18 mouse cellular contexts compared by ENCODE assay signal in the genomic region with DNA sequence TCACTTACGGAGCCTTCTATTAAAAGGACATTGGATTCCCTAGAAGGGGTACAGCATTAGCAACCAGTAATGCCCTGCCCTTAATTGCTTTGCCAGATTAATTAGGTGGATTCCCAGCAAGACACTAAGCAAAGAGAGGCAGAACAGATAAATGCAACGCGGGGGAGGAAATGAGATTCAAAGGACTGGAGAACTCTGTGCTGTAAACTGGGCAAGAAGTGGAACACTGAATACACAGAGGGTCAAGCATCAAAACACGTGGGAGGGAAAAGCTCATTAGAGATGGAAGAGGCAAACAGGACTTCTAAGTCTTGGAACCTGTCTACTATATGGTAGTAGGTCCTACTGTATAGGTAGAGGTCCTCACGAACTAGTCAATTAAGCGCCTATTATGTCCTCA.
DNase-seq lines count a peak whose midpoint lies in the region; ATAC-seq and TF ChIP-seq lines count a peak whose summit lies in the region.
"Had no signal": no experiment of that assay in that cellular context is flagged by ENCODE, and none has a peak within 500 bp of the region (broad histone marks: within the 10 kb centered on the region; RNA-seq: fewer than 3 reads in every experiment).

No protein-coding gene starts in this region.

- no peak overlapping the region for H3K9ac ChIP-seq in forebrain, embryonic 12.5 days
- no peak overlapping the region for H3K9ac ChIP-seq in forebrain, embryonic 14.5 days (ENCODE audit: low read length)
- H3K9ac ChIP-seq in kidney, postnatal 0 days (ENCODE audit: low read depth, low read length), result no peak overlapping the region
- H3K9ac ChIP-seq: embryonic facial prominence, embryonic 12.5 days; forebrain, embryonic 13.5 days; hindbrain, embryonic 12.5 days; intestine, embryonic 15.5 days had no signal

- no peaks in the 10 kb centered on the region for H3K27me3 ChIP-seq in forebrain, embryonic 12.5 days
- H3K27me3 ChIP-seq in forebrain, embryonic 14.5 days (replicated peaks; ENCODE audit: control insufficient read depth, insufficient read depth, low read length), result no peaks in the 10 kb centered on the region
- H3K27me3 ChIP-seq in kidney, postnatal 0 days (ENCODE audit: insufficient read depth, low read length), result no peaks in the 10 kb centered on the region
- H3K27me3 ChIP-seq in kidney, adult 2 months (replicated peaks; ENCODE audit: control insufficient read depth, insufficient read depth, low read length), result no peaks in the 10 kb centered on the region
- no peaks in the 10 kb centered on the region for H3K27me3 ChIP-seq in heart, embryonic 10.5 days (ENCODE audit: insufficient read depth, poor library complexity, severe bottlenecking)
- H3K27me3 ChIP-seq: embryonic facial prominence, embryonic 12.5 days; forebrain, embryonic 13.5 days; hindbrain, embryonic 12.5 days; intestine, embryonic 15.5 days had no signal

- H3K36me3 ChIP-seq in forebrain, embryonic 12.5 days (replicated peaks), result no peaks in the 10 kb centered on the region
- H3K36me3 ChIP-seq in forebrain, embryonic 14.5 days (ENCODE audit: control insufficient read depth, insufficient read depth, low read length), result no peaks in the 10 kb centered on the region
- no peaks in the 10 kb centered on the region for H3K36me3 ChIP-seq in kidney, postnatal 0 days (ENCODE audit: insufficient read depth, low read length)
- H3K36me3 ChIP-seq in kidney, adult 2 months (ENCODE audit: control insufficient read depth, insufficient read depth, low read length), result no peaks in the 10 kb centered on the region
- H3K36me3 ChIP-seq in heart, embryonic 10.5 days, result no peaks in the 10 kb centered on the region
- H3K36me3 ChIP-seq: embryonic facial prominence, embryonic 12.5 days; hindbrain, embryonic 12.5 days; intestine, embryonic 15.5 days had no signal

- no peak overlapping the region for H3K27ac ChIP-seq in forebrain, embryonic 12.5 days
- no peak overlapping the region for H3K27ac ChIP-seq in forebrain, embryonic 14.5 days (ENCODE audit: low read depth, low read length)
- H3K27ac ChIP-seq in kidney, postnatal 0 days, result no peak overlapping the region
- H3K27ac ChIP-seq in kidney, adult 2 months (ENCODE audit: insufficient read depth, low read depth, low read length), result no peak overlapping the region
- no peak overlapping the region for H3K27ac ChIP-seq in heart, embryonic 10.5 days
- H3K27ac ChIP-seq: embryonic facial prominence, embryonic 12.5 days; forebrain, embryonic 13.5 days; hindbrain, embryonic 12.5 days; intestine, embryonic 15.5 days had no signal

- TF ChIP-seq POLR2A in kidney, adult 2 months (IDR thresholded peaks at IDR 0.05; ENCODE audit: low read depth, low read length), result no peak
- TF ChIP-seq POLR2A in brain, embryonic 14.5 days (IDR thresholded peaks at IDR 0.05; ENCODE audit: borderline replicate concordance, extremely low read depth, insufficient read depth, insufficient read length, poor library complexity, severe bottlenecking), result no peak

- no peak for DNase-seq in forebrain, embryonic 14.5 days (ENCODE audit: low spot score)
- peak; percentile 46 for DNase-seq in kidney, postnatal 0 days (ENCODE audit: low spot score)
- no peak for DNase-seq in kidney, adult 2 months
- peak; percentile 31 for DNase-seq in brain, embryonic 14.5 days (ENCODE audit: low read depth)
- DNase-seq in heart, embryonic 10.5 days (ENCODE audit: low spot score), result no peak
- DNase-seq: adrenal gland, adult 8-10 months; adrenal gland, postnatal 36 days; cerebellum, adult 18-20 months; cerebellum, postnatal 14 days; gastrocnemius, postnatal 36 days; heart, adult 11 months; heart, postnatal 10 days; heart, postnatal 4 days had no signal

- H3K4me1 ChIP-seq in forebrain, embryonic 12.5 days, result no peaks in the 10 kb centered on the region
- H3K4me1 ChIP-seq in forebrain, embryonic 14.5 days (ENCODE audit: control insufficient read depth, insufficient read depth, low read length), result no peaks in the 10 kb centered on the region
- no peaks in the 10 kb centered on the region for H3K4me1 ChIP-seq in kidney, postnatal 0 days (replicated peaks; ENCODE audit: insufficient read depth, low read length)
- H3K4me1 ChIP-seq in kidney, adult 2 months (ENCODE audit: control insufficient read depth, insufficient read depth, low read length), result no peaks in the 10 kb centered on the region
- H3K4me1 ChIP-seq in heart, embryonic 10.5 days, result no peaks in the 10 kb centered on the region
- H3K4me1 ChIP-seq: embryonic facial prominence, embryonic 12.5 days; forebrain, embryonic 13.5 days; intestine, embryonic 15.5 days had no signal

- H3K4me2 ChIP-seq in forebrain, embryonic 12.5 days, result no peak overlapping the region
- H3K4me2 ChIP-seq in forebrain, embryonic 14.5 days (ENCODE audit: low read length), result no peak overlapping the region
- H3K4me2 ChIP-seq in kidney, postnatal 0 days (ENCODE audit: low read length), result no peak overlapping the region
- H3K4me2 ChIP-seq: embryonic facial prominence, embryonic 12.5 days; forebrain, embryonic 13.5 days; hindbrain, embryonic 12.5 days; intestine, embryonic 15.5 days had no signal

- H3K9me3 ChIP-seq in forebrain, embryonic 12.5 days, result no peaks in the 10 kb centered on the region
- H3K9me3 ChIP-seq in forebrain, embryonic 14.5 days (replicated peaks; ENCODE audit: control insufficient read depth, low read length), result no peaks in the 10 kb centered on the region
- no peaks in the 10 kb centered on the region for H3K9me3 ChIP-seq in kidney, postnatal 0 days (replicated peaks; ENCODE audit: low read length)
- H3K9me3 ChIP-seq in heart, embryonic 10.5 days, result 0 out of 2 replicates have a peak, but pooled peaks cover 4% of the 10 kb centered on the region
- H3K9me3 ChIP-seq: embryonic facial prominence, embryonic 12.5 days; forebrain, embryonic 13.5 days; hindbrain, embryonic 12.5 days; intestine, embryonic 15.5 days had no signal

- no peak for TF ChIP-seq CTCF in kidney, postnatal 0 days (IDR thresholded peaks at IDR 0.05; ENCODE audit: low read depth)
- no peak for TF ChIP-seq CTCF in kidney, adult 2 months (conservative IDR thresholded peaks at IDR 0.05; ENCODE audit: insufficient read depth, insufficient read length, low read depth, low read length)
- TF ChIP-seq CTCF in brain, embryonic 14.5 days (IDR thresholded peaks at IDR 0.05; ENCODE audit: borderline replicate concordance, extremely low read depth, insufficient read depth, insufficient read length), result no peak

- WGBS in forebrain, embryonic 12.5 days, result 48% methylated on average over 6 of the region's 6 CpGs
- 36% methylated on average over 6 of the region's 6 CpGs for WGBS in forebrain, embryonic 14.5 days
- WGBS in kidney, postnatal 0 days, result 64% methylated on average over 6 of the region's 6 CpGs
- 53% methylated on average over 6 of the region's 6 CpGs for WGBS in kidney, adult 2 months
- 80% methylated on average over 6 of the region's 6 CpGs for WGBS in heart, embryonic 10.5 days

- ATAC-seq in forebrain, embryonic 12.5 days (ENCODE audit: low FRiP score), result peak; percentile 20; the same call in 1 of the 2 replicates
- ATAC-seq in forebrain, embryonic 14.5 days, result no peak
- no peak for ATAC-seq in kidney, postnatal 0 days (replicated peaks; ENCODE audit: low FRiP score, low read depth)
- ATAC-seq: forebrain, embryonic 13.5 days; intestine, embryonic 15.5 days had no signal

- H3K4me3 ChIP-seq in forebrain, embryonic 12.5 days (replicated peaks), result no peak overlapping the region
- no peak overlapping the region for H3K4me3 ChIP-seq in forebrain, embryonic 14.5 days (ENCODE audit: low read depth, low read length)
- no peak overlapping the region for H3K4me3 ChIP-seq in kidney, postnatal 0 days (replicated peaks; ENCODE audit: low read depth, low read length)
- no peak overlapping the region for H3K4me3 ChIP-seq in kidney, adult 2 months (ENCODE audit: insufficient read depth, low read depth, low read length)
- H3K4me3 ChIP-seq in heart, embryonic 10.5 days, result no peak overlapping the region
- H3K4me3 ChIP-seq: embryonic facial prominence, embryonic 12.5 days; forebrain, embryonic 13.5 days; hindbrain, embryonic 12.5 days; intestine, embryonic 15.5 days had no signal

Comparison
In these comparisons a context has a peak if more than half of its experiments do, and no peak if none do; other contexts are left out.
1. DNase-seq: peak in kidney, postnatal 0 days (single experiment) and brain, embryonic 14.5 days (single experiment); none in forebrain, embryonic 14.5 days (single experiment), kidney, adult 2 months (single experiment) and heart, embryonic 10.5 days (single experiment).